Mouse (Mus musculus): ENCODE results near the gene Abcc8. TPM values are rescaled to one million over a fixed set of nuclear protein-coding genes. Genes with fewer than 3 reads are reported as not detected.

Gene Abcc8
- polyA plus RNA-seq, 1 experiment from 2014 or later, result 0.31 TPM

DNA sequence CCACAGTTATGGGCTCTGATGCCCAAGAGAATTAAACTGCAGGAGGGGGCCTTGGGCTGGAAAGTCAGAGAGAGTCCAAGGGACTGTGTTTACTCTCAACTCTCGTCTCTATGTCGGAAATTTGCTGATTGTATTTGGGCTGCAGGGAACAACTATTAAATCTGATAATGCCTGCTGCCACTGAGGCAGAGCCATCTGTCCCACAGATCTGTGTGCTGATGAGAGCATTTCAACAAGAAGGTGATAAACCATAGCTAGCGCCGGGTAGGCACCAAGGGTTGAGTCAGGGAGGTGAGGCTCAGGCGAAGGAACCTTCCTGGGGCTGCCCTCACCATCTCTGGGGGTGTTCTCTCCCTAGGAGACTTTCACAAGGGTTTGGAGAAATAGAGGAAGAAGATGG is 17.1 kb downstream of the Abcc8 start:
- no peak for ATAC-seq (ENCODE audit: low read depth)
- H3K27ac ChIP-seq (ENCODE audit: low read length), result no peak overlapping the region
- 54% methylated on average over 5 of the region's 5 CpGs for WGBS (ENCODE audit: insufficient replicate concordance)
- H3K4me2 ChIP-seq (ENCODE audit: low read depth, low read length), result no peak overlapping the region
- no peak overlapping the region for H3K9ac ChIP-seq (ENCODE audit: low read depth, low read length)
- no peak overlapping the region for H3K4me3 ChIP-seq (ENCODE audit: low read depth, low read length)
- H3K4me1 ChIP-seq (ENCODE audit: control insufficient read depth, low read depth, low read length), result no peaks in the 10 kb centered on the region
- H3K36me3 ChIP-seq (ENCODE audit: control insufficient read depth, insufficient read depth), result no peaks in the 10 kb centered on the region
- no peaks in the 10 kb centered on the region for H3K27me3 ChIP-seq (ENCODE audit: control insufficient read depth, insufficient read depth, low read depth, low read length)
- H3K9me3 ChIP-seq (replicated peaks; ENCODE audit: control insufficient read depth, low read length), result no peaks in the 10 kb centered on the region

DNA sequence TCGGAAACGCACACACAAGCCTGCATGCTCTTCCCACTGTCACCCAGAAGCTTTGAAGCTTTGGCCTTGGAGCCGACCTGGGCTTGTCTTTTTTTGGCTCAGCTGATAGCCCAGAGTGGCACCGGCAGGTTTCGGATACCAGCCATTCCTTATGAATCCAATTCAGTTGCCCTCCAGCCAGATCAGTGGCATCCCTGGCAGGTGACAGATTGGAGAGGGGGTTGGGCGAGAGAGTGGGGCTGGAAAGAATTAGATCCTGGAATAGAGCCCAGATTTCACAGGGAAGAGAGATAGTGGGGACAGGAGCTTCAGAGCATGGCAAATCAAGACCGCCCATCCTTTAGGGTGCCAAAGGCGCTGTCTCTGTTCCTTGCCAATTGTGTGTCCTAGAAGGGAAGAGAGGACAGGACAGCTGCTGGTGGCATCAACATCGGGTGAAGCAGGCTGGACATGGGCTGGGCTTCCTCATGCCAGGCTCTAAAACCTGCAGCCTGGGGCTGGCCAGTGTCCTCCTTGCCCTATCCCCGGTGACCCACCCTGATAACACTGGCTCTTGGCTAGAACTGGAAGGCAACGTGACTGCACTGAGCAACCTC is 17.6 kb downstream of the Abcc8 start:
- H3K27me3 ChIP-seq (ENCODE audit: control insufficient read depth, insufficient read depth, low read depth, low read length), result no peaks in the 10 kb centered on the region
- no peak for ATAC-seq (ENCODE audit: low read depth)
- no peaks in the 10 kb centered on the region for H3K36me3 ChIP-seq (ENCODE audit: control insufficient read depth, insufficient read depth)
- H3K4me2 ChIP-seq (ENCODE audit: low read depth, low read length), result no peak overlapping the region
- no peak overlapping the region for H3K9ac ChIP-seq (ENCODE audit: low read depth, low read length)
- H3K27ac ChIP-seq (ENCODE audit: low read length), result no peak overlapping the region
- no peak overlapping the region for H3K4me3 ChIP-seq (ENCODE audit: low read depth, low read length)
- H3K4me1 ChIP-seq (ENCODE audit: control insufficient read depth, low read depth, low read length), result no peaks in the 10 kb centered on the region
- H3K9me3 ChIP-seq (replicated peaks; ENCODE audit: control insufficient read depth, low read length), result no peaks in the 10 kb centered on the region
- WGBS (ENCODE audit: insufficient replicate concordance), result 61% methylated on average over 11 of the region's 11 CpGs

DNA sequence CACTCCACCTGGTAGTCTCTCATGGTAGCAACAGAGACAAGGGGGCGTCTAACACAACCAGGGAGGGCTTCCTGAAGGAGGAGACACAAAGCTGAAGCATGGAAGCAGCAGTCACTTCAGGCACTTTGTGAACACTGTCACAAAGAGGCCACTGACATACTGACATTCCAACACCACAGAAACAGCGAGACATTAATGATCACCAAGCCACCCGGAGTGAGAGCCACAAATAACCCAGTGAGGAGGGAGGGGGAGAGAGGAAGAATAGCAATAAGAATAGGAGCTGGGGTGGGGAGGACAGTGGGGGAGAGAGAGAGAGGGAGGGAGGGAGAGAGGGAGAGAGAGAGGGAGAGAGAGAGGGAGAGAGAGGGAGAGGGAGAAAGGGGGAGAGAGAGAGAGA is 18.2 kb downstream of the Abcc8 start:
- Histone ChIP-seq H3K36me3 (ENCODE audit: control insufficient read depth, insufficient read depth) (no peaks in the 10 kb centered on the region), H3K27ac (ENCODE audit: low read length) (no peak overlapping the region), H3K4me2 (ENCODE audit: low read depth, low read length) (no peak overlapping the region), H3K9me3 (replicated peaks; ENCODE audit: control insufficient read depth, low read length) (no peaks in the 10 kb centered on the region), H3K4me1 (ENCODE audit: control insufficient read depth, low read depth, low read length) (no peaks in the 10 kb centered on the region), H3K27me3 (ENCODE audit: control insufficient read depth, insufficient read depth, low read depth, low read length) (no peaks in the 10 kb centered on the region), H3K4me3 (ENCODE audit: low read depth, low read length) (no peak overlapping the region), H3K9ac (ENCODE audit: low read depth, low read length) (no peak overlapping the region)
- 39% methylated on average over 3 of the region's 3 CpGs for WGBS (ENCODE audit: insufficient replicate concordance)
- ATAC-seq (ENCODE audit: low read depth), result no peak

DNA sequence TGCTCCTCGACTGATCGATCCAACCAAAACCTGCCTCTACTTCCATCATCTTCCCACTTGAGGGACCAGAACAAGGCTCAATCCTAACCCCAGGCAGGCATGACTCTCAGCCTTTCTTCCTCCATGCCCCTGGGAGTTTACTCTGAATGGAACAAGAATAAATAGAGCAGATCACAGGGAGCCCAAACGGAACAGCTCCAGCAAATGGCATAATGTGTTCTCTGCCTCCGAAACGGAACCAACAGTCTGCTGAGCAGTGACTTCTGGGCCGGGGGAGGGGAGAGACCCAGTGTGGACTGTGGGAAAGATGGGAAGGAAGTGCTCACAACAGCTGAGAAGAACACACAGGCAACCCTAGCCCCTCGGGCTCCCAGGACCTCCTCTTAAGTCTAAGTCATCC is 22.1 kb downstream of the Abcc8 start:
- Histone ChIP-seq H3K4me3 (ENCODE audit: low read depth, low read length) (no peak overlapping the region), H3K27ac (ENCODE audit: low read length) (no peak overlapping the region), H3K27me3 (ENCODE audit: control insufficient read depth, insufficient read depth, low read depth, low read length) (no peaks in the 10 kb centered on the region), H3K36me3 (ENCODE audit: control insufficient read depth, insufficient read depth) (no peaks in the 10 kb centered on the region), H3K4me2 (ENCODE audit: low read depth, low read length) (no peak overlapping the region), H3K4me1 (ENCODE audit: control insufficient read depth, low read depth, low read length) (no peaks in the 10 kb centered on the region), H3K9ac (ENCODE audit: low read depth, low read length) (no peak overlapping the region), H3K9me3 (replicated peaks; ENCODE audit: control insufficient read depth, low read length) (no peaks in the 10 kb centered on the region)
- 47% methylated on average over 7 of the region's 7 CpGs for WGBS (ENCODE audit: insufficient replicate concordance)
- ATAC-seq (ENCODE audit: low read depth), result no peak

- Histone ChIP-seq H3K4me3 (ENCODE audit: low read depth, low read length) (no peak overlapping the region), H3K9ac (ENCODE audit: low read depth, low read length) (no peak overlapping the region), H3K27me3 (ENCODE audit: control insufficient read depth, insufficient read depth, low read depth, low read length) (no peaks in the 10 kb centered on the region), H3K4me1 (ENCODE audit: control insufficient read depth, low read depth, low read length) (no peaks in the 10 kb centered on the region), H3K27ac (ENCODE audit: low read length) (no peak overlapping the region), H3K4me2 (ENCODE audit: low read depth, low read length) (no peak overlapping the region), H3K9me3 (replicated peaks; ENCODE audit: control insufficient read depth, low read length) (no peaks in the 10 kb centered on the region), H3K36me3 (ENCODE audit: control insufficient read depth, insufficient read depth) (no peaks in the 10 kb centered on the region)
- ATAC-seq (ENCODE audit: low read depth), result no peak
- WGBS (ENCODE audit: insufficient replicate concordance), result 65% methylated on average over 18 of the region's 18 CpGs
Measured at GRCm38 (mm10) chr7:46154498-46155488, 25.0 kb downstream of the Abcc8 start.

- no peak for ATAC-seq (ENCODE audit: low read depth)
Measured at GRCm38 (mm10) chr7:46152819-46153351, 26.9 kb downstream of the Abcc8 start.

GRCm38 (mm10) chr7:46147417-46147816 is 32.4 kb downstream of the Abcc8 start:
- no peak for ATAC-seq (ENCODE audit: low read depth)
- H3K4me3 ChIP-seq (ENCODE audit: low read depth, low read length), result no peak overlapping the region
- no peak overlapping the region for H3K9ac ChIP-seq (ENCODE audit: low read depth, low read length)
- H3K4me2 ChIP-seq (ENCODE audit: low read depth, low read length), result no peak overlapping the region
- no peaks in the 10 kb centered on the region for H3K36me3 ChIP-seq (ENCODE audit: control insufficient read depth, insufficient read depth)
- no peaks in the 10 kb centered on the region for H3K4me1 ChIP-seq (ENCODE audit: control insufficient read depth, low read depth, low read length)
- no peak overlapping the region for H3K27ac ChIP-seq (ENCODE audit: low read length)
- no peaks in the 10 kb centered on the region for H3K9me3 ChIP-seq (replicated peaks; ENCODE audit: control insufficient read depth, low read length)
- WGBS (ENCODE audit: insufficient replicate concordance), result 43% methylated on average over 7 of the region's 7 CpGs
- no peaks in the 10 kb centered on the region for H3K27me3 ChIP-seq (ENCODE audit: control insufficient read depth, insufficient read depth, low read depth, low read length)

More at GRCm38 (mm10) chr7:46152819-46153351, 26.9 kb downstream of the Abcc8 start:
- no peaks in the 10 kb centered on the region for H3K27me3 ChIP-seq (ENCODE audit: control insufficient read depth, insufficient read depth, low read depth, low read length)
- no peak overlapping the region for H3K9ac ChIP-seq (ENCODE audit: low read depth, low read length)
- H3K4me2 ChIP-seq (ENCODE audit: low read depth, low read length), result no peak overlapping the region
- 58% methylated on average over 9 of the region's 9 CpGs for WGBS (ENCODE audit: insufficient replicate concordance)
- H3K36me3 ChIP-seq (ENCODE audit: control insufficient read depth, insufficient read depth), result no peaks in the 10 kb centered on the region
- no peak overlapping the region for H3K4me3 ChIP-seq (ENCODE audit: low read depth, low read length)
- no peaks in the 10 kb centered on the region for H3K9me3 ChIP-seq (replicated peaks; ENCODE audit: control insufficient read depth, low read length)
- no peak overlapping the region for H3K27ac ChIP-seq (ENCODE audit: low read length)
- no peaks in the 10 kb centered on the region for H3K4me1 ChIP-seq (ENCODE audit: control insufficient read depth, low read depth, low read length)

- ATAC-seq (ENCODE audit: low read depth), result no peak
- Histone ChIP-seq H3K4me3 (ENCODE audit: low read depth, low read length) (no peak overlapping the region), H3K36me3 (ENCODE audit: control insufficient read depth, insufficient read depth) (no peaks in the 10 kb centered on the region), H3K4me1 (ENCODE audit: control insufficient read depth, low read depth, low read length) (no peaks in the 10 kb centered on the region), H3K9ac (ENCODE audit: low read depth, low read length) (no peak overlapping the region), H3K27ac (ENCODE audit: low read length) (no peak overlapping the region), H3K27me3 (ENCODE audit: control insufficient read depth, insufficient read depth, low read depth, low read length) (no peaks in the 10 kb centered on the region), H3K4me2 (ENCODE audit: low read depth, low read length) (no peak overlapping the region), H3K9me3 (replicated peaks; ENCODE audit: control insufficient read depth, low read length) (no peaks in the 10 kb centered on the region)
- WGBS (ENCODE audit: insufficient replicate concordance), result 67% methylated on average over 7 of the region's 7 CpGs
Measured at GRCm38 (mm10) chr7:46146675-46147308, 33.0 kb downstream of the Abcc8 start.

All from liver, embryonic 16.5 days (tissue).